Mouse (Mus musculus) neutrophil, adult 59 days (primary cell): ENCODE data around the gene Pqlc3. TPM values are rescaled to one million over a fixed set of nuclear protein-coding genes. Genes with fewer than 3 reads are reported as not detected.

Experiments used
- total RNA-seq, 2 experiments: library from RNA; stranded (reverse); gene quantifications; 1 replicate in 1 of 2; 2 replicates in 1 of 2; pipeline ENCODE4 v1.2.4; 2023

Gene Pqlc3
- 10 to 100 TPM; 77.8 to 86.9 TPM for total RNA-seq

GRCm38 (mm10) chr12:16999739-17000497 lies at the start of gene Pqlc3:
Pqlc3 (minus strand) TSS chr12:17000408.

GRCm38 (mm10) chr12:17011100-17011870 lies 11.1 kb upstream of the Pqlc3 start, which contains the start of gene 2410004P03Rik:
2410004P03Rik (minus strand) TSS chr12:17011727.

Other genes with a start within 250 kb of the Pqlc3 start
- under 1 TPM in 1 of 2 experiments, not detected in 1; 0.22 TPM for gene Greb1, start 199.5 kb downstream of the Pqlc3 start, total RNA-seq
- gene E2f6, start 189.4 kb downstream of the Pqlc3 start, total RNA-seq = 10 to 100 TPM; 11.9 to 12.0 TPM
- gene Rock2, start 105.5 kb downstream of the Pqlc3 start, total RNA-seq = 10 to 100 TPM; 41.1 to 46.0 TPM
- under 1 TPM; 0.22 to 0.40 TPM for gene 2410004P03Rik, start 11.3 kb upstream of the Pqlc3 start, total RNA-seq
- gene Kcnf1, start 176.5 kb upstream of the Pqlc3 start, total RNA-seq = under 1 TPM in 1 of 2 experiments, not detected in 1; 0.18 TPM